Mouse (Mus musculus) ZHBTc4 (cell line): ENCODE results near the gene Igf2bp3.
"Not testable (repeated sequence)": the region's sequence is repeated elsewhere in the genome, so short reads cannot be mapped to it uniquely, and the experiment has no call there.

Experiments
- DNase-seq: peaks from one replicate; pipeline ENCODE4 v3.0.0-alpha.2; 2011; ENCODE audit warnings: low read depth, low spot score

The Igf2bp3 gene

GRCm38 (mm10) chr6:49214928-49215747 lies at the start of gene Igf2bp3:
TSS of gene Igf2bp3 (minus strand) at chr6:49214957.
- DNase-seq = peak; percentile 97

- DNase-seq = not testable (repeated sequence)
Measured at GRCm38 (mm10) chr6:49264446-49264845, 49.7 kb upstream of the Igf2bp3 start.

- DNase-seq = peak; percentile 99
Measured at GRCm38 (mm10) chr6:49263847-49264243, 49.1 kb upstream of the Igf2bp3 start, which contains the start of gene Tra2a. TSS of gene Tra2a (minus strand) at chr6:49264033.

DNA sequence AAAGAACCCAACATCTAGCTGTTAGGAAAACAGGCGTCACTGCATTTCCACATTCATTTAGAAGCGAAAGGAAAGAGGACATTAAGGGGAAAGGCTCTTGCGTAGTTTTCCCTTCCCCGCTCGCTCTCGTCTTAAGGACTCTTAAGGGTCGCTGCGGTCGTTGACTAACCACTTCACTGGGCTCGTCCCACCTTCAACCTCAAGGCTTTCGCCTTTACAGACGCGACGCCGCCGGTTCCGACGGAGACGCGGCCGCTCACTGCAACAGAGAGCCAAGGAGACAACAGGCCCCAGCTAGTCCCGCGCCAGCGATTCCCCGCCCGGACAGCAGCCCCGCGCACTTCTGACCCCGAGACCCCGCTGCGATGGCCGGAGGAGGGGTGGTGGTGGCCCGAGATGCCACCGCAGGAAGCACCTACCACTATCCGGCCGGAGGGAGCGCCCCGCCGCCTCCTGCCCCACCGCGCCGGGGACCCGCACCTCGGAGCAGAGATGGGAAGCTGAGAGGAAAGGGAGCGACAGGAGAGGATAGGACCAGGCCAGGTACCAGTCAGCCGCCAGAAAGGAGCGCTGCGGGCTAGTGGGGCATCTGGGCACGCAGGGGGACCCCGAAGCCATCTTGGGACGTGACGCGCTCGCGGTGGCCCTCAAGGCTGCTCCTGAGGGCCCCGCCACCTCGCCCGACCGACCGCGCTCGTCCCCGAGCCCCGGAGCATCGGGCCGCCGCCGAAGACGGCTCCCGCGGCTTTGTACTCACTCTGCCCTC lies 48.5 kb upstream of the Igf2bp3 start:
- DNase-seq = peak; percentile 65

DNA sequence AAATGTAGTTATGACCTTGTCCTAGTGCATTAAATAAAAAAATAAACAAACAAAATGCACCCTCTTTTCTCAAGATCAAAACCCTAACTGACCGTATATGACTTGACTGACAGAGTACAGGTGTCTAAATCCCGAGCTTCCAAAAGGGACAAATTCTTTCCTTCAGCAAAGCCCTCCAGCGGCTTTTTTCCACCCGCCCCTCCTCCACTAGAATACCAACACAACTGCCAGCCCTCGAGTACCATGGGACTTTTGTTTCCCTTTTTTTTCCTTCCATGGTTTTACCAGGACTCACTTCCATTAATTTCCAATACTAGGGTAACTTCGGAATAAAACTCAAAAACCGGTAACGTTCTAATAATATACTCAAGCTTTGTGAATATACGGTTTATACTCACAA lies 47.7 kb upstream of the Igf2bp3 start:
- peak; percentile 57 for DNase-seq

GRCm38 (mm10) chr6:49259711-49260110 lies 45.0 kb upstream of the Igf2bp3 start:
- DNase-seq = peak; percentile 87

GRCm38 (mm10) chr6:49257880-49258279 lies 43.1 kb upstream of the Igf2bp3 start:
- no peak for DNase-seq

GRCm38 (mm10) chr6:49252207-49252606 lies 37.5 kb upstream of the Igf2bp3 start:
- DNase-seq = no peak

DNA sequence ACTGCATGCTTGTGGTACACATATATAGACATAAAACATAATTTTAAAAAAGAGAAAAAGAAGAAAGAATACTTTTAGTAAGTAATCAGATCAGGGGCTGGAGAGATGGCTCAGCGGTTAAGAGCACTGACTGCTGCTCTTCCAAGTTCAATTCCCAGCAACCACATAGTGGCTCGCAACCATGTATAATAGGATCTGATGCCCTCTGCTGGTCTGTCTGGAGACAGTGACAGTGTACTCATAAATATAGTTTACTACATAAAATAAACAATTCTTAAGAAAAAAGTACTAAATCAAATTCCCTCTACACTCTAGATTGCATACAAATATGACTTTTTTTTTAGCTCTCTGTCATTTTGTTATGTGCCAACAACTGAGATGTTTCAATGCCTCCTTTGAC lies 36.4 kb upstream of the Igf2bp3 start:
- DNase-seq = peak; percentile 58

- peak; percentile 75 for DNase-seq
Measured at GRCm38 (mm10) chr6:49247246-49247645, 32.5 kb upstream of the Igf2bp3 start.

DNA sequence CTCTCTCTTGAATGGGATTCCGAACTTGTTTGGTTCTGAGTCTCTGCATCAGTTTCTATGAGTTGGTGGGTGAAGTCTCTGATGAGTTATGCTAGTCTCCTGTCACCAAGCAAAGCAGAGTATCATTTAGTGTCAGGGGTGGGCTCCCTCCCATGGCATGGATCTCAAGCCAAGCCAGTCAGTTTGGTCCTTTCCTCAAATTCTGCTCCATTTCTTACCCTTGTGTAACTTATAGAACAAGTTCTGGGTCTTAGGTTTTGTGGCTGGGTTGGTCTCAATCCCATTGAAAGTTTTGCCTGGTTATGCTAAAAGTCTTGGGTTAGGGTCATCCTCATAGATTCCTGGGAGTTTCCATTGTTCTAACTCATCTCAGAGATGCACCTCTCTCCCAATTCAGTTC lies 27.6 kb upstream of the Igf2bp3 start:
- DNase-seq = no peak

DNA sequence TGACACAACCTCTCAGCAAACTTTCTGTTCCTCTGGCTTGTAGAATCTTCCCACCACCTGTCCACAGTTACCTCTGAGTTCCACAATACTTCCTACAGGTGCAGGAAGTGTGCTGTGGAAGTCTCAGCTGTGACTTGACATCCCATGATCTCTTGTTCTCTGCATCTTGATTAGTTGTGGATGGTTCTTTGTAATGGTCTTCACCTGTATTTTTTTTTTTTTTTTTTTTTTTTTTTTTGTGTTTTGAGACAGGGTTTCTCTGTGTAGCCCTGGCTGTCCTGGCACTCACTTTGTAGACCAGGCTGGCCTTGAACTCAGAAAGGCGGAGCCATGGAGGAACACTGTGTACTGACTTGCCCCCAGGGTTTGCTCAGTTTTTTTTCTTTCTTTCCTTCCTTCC lies 26.8 kb upstream of the Igf2bp3 start:
- DNase-seq = no peak

DNA sequence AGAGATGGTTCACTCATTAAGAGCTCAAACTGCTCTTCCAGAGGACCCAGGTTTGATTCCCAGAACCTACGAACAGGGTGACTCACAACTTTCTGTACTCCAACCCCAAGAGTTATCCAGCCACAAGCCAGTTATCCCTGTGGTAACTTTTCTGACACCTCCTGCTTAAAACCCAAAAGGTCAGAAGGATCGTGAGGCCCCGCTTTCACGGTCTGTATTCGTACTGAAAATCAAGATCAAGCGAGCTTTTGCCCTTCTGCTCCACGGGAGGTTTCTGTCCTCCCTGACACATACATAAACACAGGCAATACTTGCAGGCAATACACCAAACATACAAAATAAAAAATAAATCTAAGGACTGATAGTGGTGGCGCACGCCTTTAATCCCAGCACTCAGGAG lies 21.6 kb upstream of the Igf2bp3 start:
- peak; percentile 98 for DNase-seq

- peak; percentile 87 for DNase-seq
Measured at GRCm38 (mm10) chr6:49233356-49233755, 18.6 kb upstream of the Igf2bp3 start.

DNA sequence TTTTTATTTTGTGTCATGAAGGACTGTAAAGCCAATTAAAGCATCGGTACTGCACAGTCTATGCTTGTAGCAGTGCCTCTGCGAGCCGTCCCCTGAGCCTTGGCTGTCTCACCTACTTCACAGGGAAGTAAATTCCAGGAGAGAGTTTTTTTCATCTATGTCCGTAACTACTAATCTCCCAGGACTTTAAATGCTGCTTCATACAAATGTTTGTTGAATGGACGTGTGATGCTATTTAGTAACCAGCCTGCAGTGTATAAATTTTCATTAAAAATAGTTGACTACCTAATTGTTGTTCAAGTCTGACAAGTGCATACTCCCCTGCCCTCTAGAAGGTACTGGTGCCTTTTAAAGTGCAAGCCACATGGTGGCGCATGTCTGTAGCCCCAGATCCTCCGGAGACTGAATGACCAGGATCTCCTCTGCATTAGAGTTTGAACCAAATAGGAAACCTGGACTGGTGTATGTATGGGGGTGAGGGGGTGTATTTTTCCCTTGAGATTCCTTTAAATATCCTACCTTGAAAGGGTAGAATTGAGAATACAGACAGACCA lies 13.4 kb upstream of the Igf2bp3 start:
- DNase-seq = peak; percentile 70

DNA sequence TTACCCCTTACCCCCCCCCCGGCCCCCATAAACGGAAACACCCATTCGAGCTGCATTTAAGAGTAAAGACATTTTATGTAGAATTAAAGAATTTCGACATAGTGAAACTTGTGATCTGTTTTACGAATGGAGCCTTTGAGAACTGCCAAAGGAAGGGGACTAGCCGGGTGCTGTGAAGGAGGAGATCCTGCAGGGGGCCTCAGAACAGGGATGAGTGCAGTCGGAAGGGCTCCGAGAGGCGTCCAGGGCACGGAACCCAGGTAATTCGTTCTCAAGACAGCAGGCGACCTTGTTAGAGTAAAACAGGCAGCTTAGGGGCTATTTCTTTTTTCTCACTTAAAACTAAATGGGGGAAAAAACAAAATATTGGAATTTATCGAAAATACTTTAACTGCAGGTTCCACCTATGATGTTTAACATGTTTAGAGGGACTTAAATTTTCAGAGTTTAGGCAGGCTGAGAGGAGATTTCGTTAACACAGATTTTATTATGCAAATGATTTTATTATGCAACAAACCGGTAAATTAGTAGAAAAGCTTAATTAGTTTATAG lies 12.5 kb upstream of the Igf2bp3 start:
- DNase-seq = peak; percentile 90

DNA sequence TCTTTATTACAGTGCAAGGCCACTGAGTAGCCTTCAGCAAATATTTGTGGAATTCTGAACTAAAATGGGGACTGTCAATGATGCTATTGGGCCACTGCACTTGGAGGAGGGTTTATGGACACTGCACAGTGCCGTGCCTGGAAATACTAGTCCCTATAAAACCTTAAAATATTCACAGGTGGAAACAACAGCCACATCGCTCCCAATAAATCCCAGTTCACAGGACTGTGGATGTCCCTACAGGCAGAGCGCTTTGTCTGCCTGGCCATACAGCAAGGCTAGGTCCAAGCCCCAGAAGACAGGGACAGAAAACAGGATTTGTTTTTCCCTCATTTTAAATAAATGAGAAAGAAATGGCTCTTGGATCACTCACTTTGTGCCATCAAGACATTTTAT lies 11.0 kb upstream of the Igf2bp3 start:
- DNase-seq = no peak

DNA sequence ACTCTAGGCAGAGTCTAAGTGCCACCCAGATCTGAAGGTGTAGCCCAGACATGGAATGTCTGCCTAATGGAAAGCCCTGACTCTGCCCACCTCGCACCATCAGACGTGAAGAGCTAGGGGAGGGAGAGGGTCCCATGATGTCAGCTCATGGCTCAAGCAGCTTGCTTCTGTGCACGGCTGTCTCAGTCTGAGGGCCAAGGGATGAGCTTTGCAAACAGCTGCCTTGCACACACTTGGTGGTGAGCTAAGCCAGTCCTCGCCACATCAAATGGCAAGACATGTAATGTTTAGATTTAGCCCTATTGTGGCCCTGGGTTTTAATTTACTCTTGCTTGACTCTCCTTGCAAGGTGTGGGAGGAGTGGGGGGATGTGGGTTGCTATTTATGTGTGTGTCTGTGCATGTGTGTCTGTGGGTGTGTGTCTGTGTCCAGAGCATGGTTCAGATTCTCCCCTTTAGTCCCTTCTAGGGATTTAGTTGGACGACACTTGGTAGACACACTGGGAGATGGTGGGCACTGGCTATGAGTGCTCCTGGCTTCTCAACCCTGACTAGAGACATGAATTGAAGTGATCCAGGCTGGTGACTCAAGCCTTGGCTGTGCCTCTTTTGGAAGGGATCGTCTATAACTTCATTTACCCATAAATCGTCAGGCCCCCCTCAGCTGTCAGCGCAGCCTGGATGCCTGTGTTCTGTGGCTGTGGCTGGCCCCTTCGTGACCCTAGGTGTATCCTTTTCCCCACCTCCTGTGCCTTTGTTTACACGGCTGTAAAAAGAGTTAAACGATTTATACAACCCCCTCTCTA lies 10.4 kb upstream of the Igf2bp3 start:
- no peak for DNase-seq

- no peak for DNase-seq
Measured at GRCm38 (mm10) chr6:49221906-49222305, 7.1 kb upstream of the Igf2bp3 start.

DNA sequence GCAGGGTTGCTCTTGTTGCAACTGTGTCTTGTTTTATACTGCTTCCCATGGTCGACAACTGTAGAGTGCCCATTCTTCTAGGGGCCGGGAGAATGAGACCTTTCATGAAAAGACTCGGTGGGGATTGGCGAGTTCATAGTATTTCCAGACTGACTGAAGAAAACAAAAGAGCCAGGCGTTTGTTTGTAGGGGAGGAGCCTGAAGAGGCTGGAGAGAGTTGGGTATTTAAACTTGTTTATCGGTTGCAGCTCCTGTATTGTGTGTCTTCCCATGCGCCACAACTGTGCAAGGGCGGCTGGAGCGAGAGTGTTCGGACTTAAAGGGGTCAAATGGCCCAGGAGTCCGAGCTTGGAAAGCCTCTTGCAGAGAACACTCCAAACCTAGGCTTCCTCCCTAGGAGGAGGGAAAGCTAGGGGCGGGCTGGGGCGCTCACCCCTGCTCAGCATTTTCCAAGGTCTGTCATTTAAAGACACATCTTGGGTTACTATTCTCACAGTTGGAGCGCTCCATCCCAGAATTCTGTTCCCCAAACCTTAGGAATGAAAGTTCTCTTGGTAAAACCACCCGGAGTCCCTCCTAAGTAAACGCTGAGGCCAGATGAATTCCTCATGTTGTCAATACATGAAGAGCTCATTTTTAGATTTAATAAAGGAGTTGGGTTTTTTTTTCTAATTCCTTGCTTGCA lies 5.3 kb upstream of the Igf2bp3 start:
- peak; percentile 77 for DNase-seq
